Mouse (Mus musculus) thymus, postnatal 0 days (tissue): ENCODE results near the gene Siae. TPM values are rescaled to one million over a fixed set of nuclear protein-coding genes. Genes with fewer than 3 reads are reported as not detected.

ENCODE experiments used
- DNase-seq: peaks from one replicate; pipeline ENCODE4 v3.0.0-alpha.2; 2015; ENCODE audit warnings: low spot score
- polyA plus RNA-seq: library from polyadenylated mRNA; unstranded; fragments of >200 nt; fragmentation: Nextera tagmentation; extraction: Ambion mirVana; gene quantifications from 2 replicates; pipeline ENCODE4 v1.2.1, GENCODE M21; 2015

The Siae gene
- polyA plus RNA-seq, 1 experiment from 2014 or later: 10.7 TPM

DNA sequence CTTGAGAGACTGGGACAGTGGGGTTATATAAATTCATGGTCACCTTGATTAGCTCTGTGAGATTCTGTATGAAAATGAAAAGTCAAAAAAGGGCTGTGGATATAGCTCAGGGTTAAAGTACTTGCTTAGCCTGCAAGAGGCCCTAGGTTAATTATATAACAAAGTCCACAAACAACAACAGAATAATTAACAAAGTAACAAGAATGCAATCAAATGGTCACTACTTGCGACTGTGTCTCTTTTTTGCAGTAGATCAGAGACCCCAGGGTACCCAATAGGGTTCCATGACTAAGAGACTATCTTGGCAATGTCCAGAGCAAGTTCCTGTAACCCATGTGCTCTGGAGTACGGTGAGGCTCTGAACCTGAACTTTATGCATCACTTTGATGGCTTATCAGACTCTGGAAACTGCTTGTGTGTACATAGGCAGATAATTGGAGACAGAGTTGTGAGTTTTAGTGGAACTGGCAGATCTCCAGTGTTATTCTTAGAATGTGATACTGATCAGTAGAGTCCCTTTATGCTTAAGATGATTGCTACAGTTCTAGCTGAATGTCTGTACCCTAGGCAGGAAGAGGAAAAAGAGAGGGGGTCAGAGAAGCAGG lies 13.8 kb downstream of the Siae start:
- DNase-seq: no peak

- no peak for DNase-seq
These were observed 16.8 kb downstream of the Siae start for GRCm38 (mm10) chr9:37572204-37572876.

DNA sequence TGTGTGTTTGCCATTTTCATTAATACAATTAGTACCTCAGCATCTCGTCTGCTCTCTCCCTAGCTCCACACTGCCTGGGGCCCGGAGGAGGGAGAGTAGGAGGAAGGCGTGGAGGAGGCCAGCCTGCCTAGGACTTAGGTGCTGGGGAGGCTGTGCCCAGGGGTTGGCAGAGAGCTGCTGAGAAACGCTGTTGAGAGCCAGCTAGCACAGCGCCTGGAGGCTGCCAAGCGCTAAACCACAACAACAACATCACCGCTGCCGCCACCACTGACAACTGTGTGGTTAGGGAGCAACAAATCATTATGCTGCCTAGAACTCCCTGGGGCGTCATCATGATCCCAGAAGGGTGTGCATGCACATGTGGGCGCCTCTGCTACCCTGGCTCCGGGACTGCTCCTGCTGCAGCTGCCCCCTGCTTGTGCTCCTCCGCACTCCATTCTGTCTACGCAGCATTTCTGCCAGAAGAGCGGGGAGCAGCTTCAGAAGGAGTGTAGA lies 21.0 kb downstream of the Siae start:
- DNase-seq: peak; percentile 49

DNA sequence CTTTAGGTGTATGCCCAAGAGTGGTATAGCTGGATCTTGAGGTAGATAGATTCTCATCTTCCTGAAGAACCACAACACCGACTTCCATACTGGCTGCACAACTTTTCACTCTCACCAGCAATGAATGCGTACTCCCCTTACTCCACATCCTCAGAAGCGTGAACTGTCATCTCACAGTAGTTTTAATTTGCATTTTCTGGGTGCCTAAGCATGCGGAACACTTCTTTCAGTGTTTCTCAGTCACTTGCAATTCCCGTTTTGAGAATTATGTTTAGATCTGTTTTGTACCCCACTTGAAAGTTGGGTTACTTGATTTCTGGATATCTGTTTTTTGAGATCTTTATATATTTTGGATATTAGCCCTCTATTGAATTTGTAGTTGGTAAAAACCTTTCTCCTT lies 28.1 kb downstream of the Siae start:
- no peak for DNase-seq

DNA sequence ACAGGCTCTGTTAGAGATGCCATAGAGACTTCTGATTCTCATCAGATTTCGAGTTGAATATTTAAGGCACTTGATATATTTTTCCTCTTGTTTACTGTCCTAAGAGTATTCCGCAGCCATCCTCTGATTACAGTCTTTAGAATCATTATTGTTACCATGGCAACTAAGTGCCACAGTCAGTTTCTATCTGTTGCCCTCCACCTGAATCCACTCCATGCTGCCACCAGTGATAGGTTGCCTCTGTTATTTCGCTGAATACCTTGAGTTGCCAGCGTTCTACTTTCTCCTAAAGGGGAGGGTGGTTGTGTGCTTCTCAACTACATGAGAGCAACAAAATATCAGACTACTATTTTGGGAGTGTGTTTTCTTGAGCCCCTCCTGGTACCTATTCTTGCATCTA lies 31.2 kb downstream of the Siae start:
- no peak for DNase-seq

GRCm38 (mm10) chr9:37590381-37590780 lies 34.9 kb downstream of the Siae start:
- DNase-seq: no peak

GRCm38 (mm10) chr9:37592025-37592424 lies 36.5 kb downstream of the Siae start:
- no peak for DNase-seq

- DNase-seq: no peak
These were observed 37.1 kb downstream of the Siae start for GRCm38 (mm10) chr9:37592633-37593032.

DNA sequence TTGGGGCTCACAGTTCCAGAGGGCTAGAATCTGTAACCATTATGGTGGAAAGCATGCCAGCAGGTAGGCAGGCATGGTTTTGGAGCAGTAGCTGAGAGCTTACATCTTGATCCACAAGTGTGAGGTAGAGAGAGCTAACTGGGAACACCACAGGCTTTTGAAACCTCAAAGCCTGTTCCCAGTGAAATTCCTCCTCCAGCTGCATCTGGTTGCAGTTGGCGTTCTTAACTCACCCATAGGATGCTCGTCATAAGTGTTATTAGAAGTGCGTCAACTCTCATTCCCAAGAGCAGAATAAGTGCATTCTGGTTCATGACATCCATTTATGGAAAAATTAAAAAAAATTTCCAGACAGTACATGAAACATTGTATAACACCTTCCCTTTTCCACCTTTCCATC lies 38.2 kb downstream of the Siae start:
- no peak for DNase-seq

- no peak for DNase-seq
These were observed 40.1 kb downstream of the Siae start for GRCm38 (mm10) chr9:37595570-37595969.

DNA sequence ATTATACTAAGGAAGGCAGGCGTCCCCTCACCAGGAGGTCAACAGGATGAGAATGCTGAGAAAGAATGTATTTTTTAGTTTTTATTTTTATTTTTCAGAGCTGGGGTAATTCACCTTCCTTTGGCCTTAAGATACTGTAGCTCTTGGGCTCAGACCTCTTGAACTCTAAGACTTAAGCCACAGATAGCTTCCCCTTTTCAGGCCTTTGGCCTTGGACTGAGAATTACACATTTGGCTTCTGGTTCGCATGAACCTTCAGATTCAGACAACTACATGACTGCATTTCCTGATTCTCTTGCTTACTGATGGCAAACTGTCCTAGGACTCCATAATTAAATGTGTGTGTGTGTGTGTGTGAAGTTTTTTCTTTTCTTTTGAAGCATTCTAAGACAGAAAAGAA lies 43.1 kb downstream of the Siae start:
- DNase-seq: no peak

GRCm38 (mm10) chr9:37600538-37601205 lies 45.2 kb downstream of the Siae start:
- no peak for DNase-seq

- no peak for DNase-seq
These were observed 49.6 kb downstream of the Siae start for GRCm38 (mm10) chr9:37605089-37605488.

GRCm38 (mm10) chr9:37609558-37609957 lies 54.1 kb downstream of the Siae start:
- no peak for DNase-seq

DNA sequence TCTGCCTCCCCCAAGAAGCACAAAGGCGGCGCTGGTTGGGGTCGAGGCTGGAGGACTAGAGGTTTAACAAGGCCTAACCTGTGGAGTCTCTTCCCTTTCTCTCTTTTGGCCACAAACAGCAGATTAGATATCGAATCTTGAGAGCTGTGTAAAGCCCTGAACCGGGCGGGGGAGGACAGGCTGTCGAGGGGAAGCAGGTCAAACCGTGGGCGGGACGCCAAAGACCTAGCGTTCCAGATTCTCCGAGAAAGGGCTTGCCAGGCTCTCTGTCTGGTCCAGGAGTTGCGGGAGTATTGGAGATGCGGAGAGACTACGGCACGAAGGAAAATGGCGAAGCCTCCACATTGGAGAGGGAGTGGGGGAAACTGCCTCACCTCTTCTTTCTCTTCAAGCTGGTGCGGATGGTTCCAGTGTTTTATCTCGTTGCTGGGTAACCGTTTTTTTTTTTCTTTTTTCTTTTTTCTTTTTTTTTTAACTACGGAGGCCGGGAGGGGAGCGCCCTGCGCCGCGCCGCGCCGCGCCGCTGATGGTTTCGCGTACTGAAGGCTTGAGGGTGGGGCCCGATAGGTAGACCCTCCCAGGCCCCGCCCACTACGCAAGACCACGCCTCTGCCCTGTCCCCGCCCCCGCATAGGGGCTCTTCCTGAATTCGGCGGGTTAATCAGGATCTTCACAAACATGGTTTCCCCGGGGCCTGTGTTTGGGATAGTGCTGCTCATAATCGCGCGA lies 57.8 kb downstream of the Siae start, which contains the start of gene Spa17:
Gene Spa17 (minus strand): TSS at position 541 of the 729 bp plus-strand sequence.
- DNase-seq: peak; percentile 95

DNA sequence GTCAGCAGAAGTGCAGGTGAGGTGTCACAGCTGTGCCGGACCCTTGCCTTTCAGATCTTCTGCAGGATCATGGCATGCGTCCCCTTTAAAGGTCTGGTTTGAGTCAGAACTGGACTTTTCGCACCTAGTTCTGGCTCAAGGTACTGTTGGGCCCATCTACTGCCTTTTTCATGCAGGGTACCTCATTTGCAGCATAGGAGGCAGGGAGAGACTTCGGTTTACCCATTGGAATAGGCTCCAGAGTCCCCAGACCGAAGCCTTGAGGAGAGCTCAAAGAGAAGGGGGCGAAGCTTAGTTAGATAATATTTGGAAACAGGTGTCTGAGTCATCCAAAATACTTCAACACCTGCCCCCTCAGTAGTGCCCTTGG lies 58.4 kb downstream of the Siae start:
- no peak for DNase-seq

- DNase-seq: no peak
These were observed 58.8 kb downstream of the Siae start for GRCm38 (mm10) chr9:37614316-37614715.

GRCm38 (mm10) chr9:37615220-37615619 lies 59.7 kb downstream of the Siae start:
- no peak for DNase-seq

- peak; percentile 46 for DNase-seq
These were observed 61.3 kb downstream of the Siae start for GRCm38 (mm10) chr9:37616770-37617169.

GRCm38 (mm10) chr9:37621290-37621689 lies 65.8 kb downstream of the Siae start:
- DNase-seq: no peak

- DNase-seq: no peak
These were observed 68.5 kb downstream of the Siae start for GRCm38 (mm10) chr9:37623981-37624380.

DNA sequence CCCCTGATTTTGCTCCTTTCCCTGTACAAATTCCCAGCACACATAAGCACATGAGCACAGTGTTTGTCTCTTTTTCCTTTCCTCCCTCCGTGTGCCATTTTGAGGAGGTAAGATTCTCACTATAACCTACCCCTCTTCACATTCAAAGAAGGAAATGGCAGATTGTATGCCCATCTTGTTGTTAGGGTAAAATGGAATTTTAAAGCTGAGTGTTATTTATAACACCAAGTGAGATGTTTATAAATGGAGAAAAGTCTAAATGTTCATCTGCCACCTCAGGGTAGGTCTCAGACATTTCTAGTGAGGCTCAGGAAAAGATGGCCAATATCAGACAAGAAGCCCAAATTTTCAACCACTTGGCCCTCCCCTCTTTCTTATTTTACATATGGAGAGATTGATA lies 69.0 kb downstream of the Siae start:
- DNase-seq: no peak
